Mouse (Mus musculus): Measurements from ENCODE around the gene Rora.
A peak's percentile ranks its signal among the peaks of the same experiment; 100 is the strongest.

The Rora gene

GRCm38 (mm10) chr9:69384475-69384874 is 730.9 kb downstream of the Rora start:
- Histone ChIP-seq H3K36me3 (ENCODE audit: control insufficient read depth, insufficient read depth, low read length, poor library complexity, severe bottlenecking) (no peaks in the 10 kb centered on the region), H3K27me3 (ENCODE audit: control insufficient read depth, insufficient read depth, low read length, poor library complexity, severe bottlenecking) (no peaks in the 10 kb centered on the region)
- no peak for DNase-seq (ENCODE audit: low read depth, low spot score)

GRCm38 (mm10) chr9:69384905-69385304 is 731.3 kb downstream of the Rora start:
- H3K36me3 ChIP-seq (ENCODE audit: control insufficient read depth, insufficient read depth, low read length, poor library complexity, severe bottlenecking), result no peaks in the 10 kb centered on the region
- no peak for DNase-seq (ENCODE audit: low read depth, low spot score)
- H3K27me3 ChIP-seq (ENCODE audit: control insufficient read depth, insufficient read depth, low read length, poor library complexity, severe bottlenecking), result no peaks in the 10 kb centered on the region

GRCm38 (mm10) chr9:69387296-69387695 is 733.7 kb downstream of the Rora start:
- Histone ChIP-seq H3K27me3 (ENCODE audit: control insufficient read depth, insufficient read depth, low read length, poor library complexity, severe bottlenecking) (no peaks in the 10 kb centered on the region), H3K36me3 (ENCODE audit: control insufficient read depth, insufficient read depth, low read length, poor library complexity, severe bottlenecking) (no peaks in the 10 kb centered on the region)
- no peak for DNase-seq (ENCODE audit: low read depth, low spot score)

GRCm38 (mm10) chr9:69390631-69391030 is 737.0 kb downstream of the Rora start:
- no peak for DNase-seq (ENCODE audit: low read depth, low spot score)
- no peaks in the 10 kb centered on the region for H3K27me3 ChIP-seq (ENCODE audit: control insufficient read depth, insufficient read depth, low read length, poor library complexity, severe bottlenecking)
- H3K36me3 ChIP-seq (ENCODE audit: control insufficient read depth, insufficient read depth, low read length, poor library complexity, severe bottlenecking), result no peaks in the 10 kb centered on the region

- H3K27me3 ChIP-seq (ENCODE audit: control insufficient read depth, insufficient read depth, low read length, poor library complexity, severe bottlenecking), result no peaks in the 10 kb centered on the region
- H3K36me3 ChIP-seq (ENCODE audit: control insufficient read depth, insufficient read depth, low read length, poor library complexity, severe bottlenecking), result no peaks in the 10 kb centered on the region
- no peak for DNase-seq (ENCODE audit: low read depth, low spot score)
Measured at GRCm38 (mm10) chr9:69394234-69394633, 740.6 kb downstream of the Rora start.

GRCm38 (mm10) chr9:69397432-69397759 is 743.8 kb downstream of the Rora start:
- DNase-seq (ENCODE audit: low read depth, low spot score), result no peak
- Histone ChIP-seq H3K36me3 (ENCODE audit: control insufficient read depth, insufficient read depth, low read length, poor library complexity, severe bottlenecking) (no peaks in the 10 kb centered on the region), H3K27me3 (ENCODE audit: control insufficient read depth, insufficient read depth, low read length, poor library complexity, severe bottlenecking) (no peaks in the 10 kb centered on the region)

GRCm38 (mm10) chr9:69397760-69398452 is 744.3 kb downstream of the Rora start, which contains the start of gene Ice2:
Ice2 (plus strand) TSS chr9:69397906.
- peak; percentile 84 for DNase-seq (ENCODE audit: low read depth, low spot score)
- H3K36me3 ChIP-seq (ENCODE audit: control insufficient read depth, insufficient read depth, low read length, poor library complexity, severe bottlenecking), result no peaks in the 10 kb centered on the region
- H3K27me3 ChIP-seq (ENCODE audit: control insufficient read depth, insufficient read depth, low read length, poor library complexity, severe bottlenecking), result no peaks in the 10 kb centered on the region

- H3K36me3 ChIP-seq (ENCODE audit: control insufficient read depth, insufficient read depth, low read length, poor library complexity, severe bottlenecking), result no peaks in the 10 kb centered on the region
- H3K27me3 ChIP-seq (ENCODE audit: control insufficient read depth, insufficient read depth, low read length, poor library complexity, severe bottlenecking), result no peaks in the 10 kb centered on the region
- DNase-seq (ENCODE audit: low read depth, low spot score), result no peak
Measured at GRCm38 (mm10) chr9:69398453-69398850, 744.9 kb downstream of the Rora start.

- Histone ChIP-seq H3K36me3 (ENCODE audit: control insufficient read depth, insufficient read depth, low read length, poor library complexity, severe bottlenecking) (peaks cover 2% of the 10 kb centered on the region; the same call in 1 of the 2 replicates), H3K27me3 (ENCODE audit: control insufficient read depth, insufficient read depth, low read length, poor library complexity, severe bottlenecking) (no peaks in the 10 kb centered on the region)
- no peak for DNase-seq (ENCODE audit: low read depth, low spot score)
Measured at GRCm38 (mm10) chr9:69404671-69405070, 751.1 kb downstream of the Rora start.

GRCm38 (mm10) chr9:69419476-69419875 is 765.9 kb downstream of the Rora start:
- Histone ChIP-seq H3K36me3 (ENCODE audit: control insufficient read depth, insufficient read depth, low read length, poor library complexity, severe bottlenecking) (peaks cover 16% of the 10 kb centered on the region), H3K27me3 (ENCODE audit: control insufficient read depth, insufficient read depth, low read length, poor library complexity, severe bottlenecking) (no peaks in the 10 kb centered on the region)
- no peak for DNase-seq (ENCODE audit: low read depth, low spot score)

- no peaks in the 10 kb centered on the region for H3K27me3 ChIP-seq (ENCODE audit: control insufficient read depth, insufficient read depth, low read length, poor library complexity, severe bottlenecking)
- DNase-seq (ENCODE audit: low read depth, low spot score), result no peak
- H3K36me3 ChIP-seq (ENCODE audit: control insufficient read depth, insufficient read depth, low read length, poor library complexity, severe bottlenecking), result peaks cover 11% of the 10 kb centered on the region
Measured at GRCm38 (mm10) chr9:69430531-69430930, 776.9 kb downstream of the Rora start.

GRCm38 (mm10) chr9:69431863-69432555 is 778.4 kb downstream of the Rora start:
- no peak for DNase-seq (ENCODE audit: low read depth, low spot score)
- peaks cover 8% of the 10 kb centered on the region for H3K36me3 ChIP-seq (ENCODE audit: control insufficient read depth, insufficient read depth, low read length, poor library complexity, severe bottlenecking)

GRCm38 (mm10) chr9:69435194-69435593 is 781.6 kb downstream of the Rora start:
- H3K27me3 ChIP-seq (ENCODE audit: control insufficient read depth, insufficient read depth, low read length, poor library complexity, severe bottlenecking), result no peaks in the 10 kb centered on the region
- no peak for DNase-seq (ENCODE audit: low read depth, low spot score)
- peaks cover 4% of the 10 kb centered on the region for H3K36me3 ChIP-seq (ENCODE audit: control insufficient read depth, insufficient read depth, low read length, poor library complexity, severe bottlenecking)

More at GRCm38 (mm10) chr9:69431863-69432555, 778.4 kb downstream of the Rora start:
- H3K27me3 ChIP-seq (ENCODE audit: control insufficient read depth, insufficient read depth, low read length, poor library complexity, severe bottlenecking), result no peaks in the 10 kb centered on the region

- no peak for DNase-seq (ENCODE audit: low read depth, low spot score)
- Histone ChIP-seq H3K27me3 (ENCODE audit: control insufficient read depth, insufficient read depth, low read length, poor library complexity, severe bottlenecking) (no peaks in the 10 kb centered on the region), H3K36me3 (ENCODE audit: control insufficient read depth, insufficient read depth, low read length, poor library complexity, severe bottlenecking) (peaks cover 4% of the 10 kb centered on the region)
Measured at GRCm38 (mm10) chr9:69435662-69436061, 782.1 kb downstream of the Rora start.

All from splenic B cell, adult 2 months (primary cell).